Mouse (Mus musculus): Measurements from ENCODE around the gene Bcl2l10. TPM values are rescaled to one million over a fixed set of nuclear protein-coding genes. Genes with fewer than 3 reads are reported as not detected.

The Bcl2l10 gene
- polyA plus RNA-seq, 1 experiment from 2014 or later, result not detected

Other genes starting within 250 kb of the Bcl2l10 start
- 1.7 and 2.1 TPM in 2 replicates for gene Myo5c, start 115.7 kb upstream of the Bcl2l10 start, polyA plus RNA-seq (2015; fragmentation: Nextera tagmentation; extraction: Ambion mirVana)
- gene Gnb5, start 41.5 kb upstream of the Bcl2l10 start, polyA plus RNA-seq (2015; fragmentation: Nextera tagmentation; extraction: Ambion mirVana), result 47.6 and 55.3 TPM in 2 replicates
- 47.2 and 49.8 TPM in 2 replicates for gene Mapk6, start 62.2 kb downstream of the Bcl2l10 start, polyA plus RNA-seq (2015; fragmentation: Nextera tagmentation; extraction: Ambion mirVana)
- gene Leo1, start 93.8 kb downstream of the Bcl2l10 start, polyA plus RNA-seq (2015; fragmentation: Nextera tagmentation; extraction: Ambion mirVana), result 27.9 and 30.0 TPM in 2 replicates
- gene Tmod3, start 211.9 kb downstream of the Bcl2l10 start, polyA plus RNA-seq (2015; fragmentation: Nextera tagmentation; extraction: Ambion mirVana), result 63.8 and 70.0 TPM in 2 replicates

All from heart, embryonic 13.5 days (tissue).